Mouse (Mus musculus) adrenal gland, postnatal 36 days (tissue): ENCODE measurements around the gene Fbxo7. TPM values are rescaled to one million over a fixed set of nuclear protein-coding genes. Genes with fewer than 3 reads are reported as not detected.

ENCODE experiments used
- DNase-seq, 2 experiments: peaks; one replicate each; pipeline ENCODE4 v3.0.0; 2021; ENCODE audit warnings: mixed read lengths in 1 of 2
- total RNA-seq, 2 experiments: library from RNA; stranded (reverse); gene quantifications; 2 replicates each; pipeline ENCODE4 v1.2.3; 2021

Gene Fbxo7
- total RNA-seq, 2 experiments from 2014 or later: 20.8 to 28.0 TPM

- no peak for DNase-seq
Measured at GRCm38 (mm10) chr10:86078761-86079160, 57.0 kb downstream of the Fbxo7 start.

- DNase-seq: no peak
Measured at GRCm38 (mm10) chr10:86079921-86080320, 58.1 kb downstream of the Fbxo7 start.

GRCm38 (mm10) chr10:86091919-86092318 is 70.1 kb downstream of the Fbxo7 start:
- peak in 1 of 2 experiments; percentile 25 for DNase-seq

GRCm38 (mm10) chr10:86093109-86094035 is 71.6 kb downstream of the Fbxo7 start:
- DNase-seq: no peak

GRCm38 (mm10) chr10:86098363-86098762 is 76.6 kb downstream of the Fbxo7 start:
- DNase-seq: no peak

- DNase-seq: peak; percentile 33 to 35
Measured at GRCm38 (mm10) chr10:86100281-86100851, 78.6 kb downstream of the Fbxo7 start.

Other genes with a start within 250 kb of the Fbxo7 start
- 10 to 100 TPM; 20.9 to 22.9 TPM for gene Pwp1, start 192.5 kb upstream of the Fbxo7 start, total RNA-seq
- gene Prdm4, start 104.8 kb upstream of the Fbxo7 start, total RNA-seq: 10 to 100 TPM; 14.6 to 16.2 TPM
- gene Ascl4, start 94.3 kb upstream of the Fbxo7 start, total RNA-seq: not detected
- gene Rtcb, start 64.1 kb upstream of the Fbxo7 start, total RNA-seq: 100 to 1,000 TPM; 122 to 125 TPM
- 1 to 10 TPM in 1 of 2 experiments, under 1 TPM in 1; 0.13 to 1.2 TPM for gene Bpifc, start 10.1 kb upstream of the Fbxo7 start, total RNA-seq